Mouse (Mus musculus): Measurements from ENCODE around the gene Vps45. TPM values are rescaled to one million over a fixed set of nuclear protein-coding genes. Genes with fewer than 3 reads are reported as not detected.

Gene Vps45
- polyA plus RNA-seq, 2 experiments, result 6.6 to 9.0 TPM

GRCm38 (mm10) chr3:96087219-96087618 lies 29.0 kb upstream of the Vps45 start:
- peak in 1 of 3 experiments; percentile 55 for DNase-seq (ENCODE audit: low read depth in 3 of 3, low spot score in 3 of 3)
- H3K36me3 ChIP-seq (replicated peaks; ENCODE audit: control insufficient read depth, insufficient read depth, low read depth), result no peaks in the 10 kb centered on the region
- TF ChIP-seq EP300 (IDR thresholded peaks at IDR 0.05; ENCODE audit: low read depth) (no peak), CTCF (IDR thresholded peaks at IDR 0.05; ENCODE audit: low read depth) (no peak)
- no peaks in the 10 kb centered on the region; the same call in 1 of the 2 replicates for H3K27me3 ChIP-seq (ENCODE audit: control insufficient read depth, insufficient read depth, low read length)
- H3K27ac ChIP-seq, result no peak overlapping the region; the same call in 1 of the 2 replicates
- 32% methylated on average over 2 of the region's 2 CpGs for WGBS (ENCODE audit: insufficient replicate concordance)
- H3K9me3 ChIP-seq (ENCODE audit: control insufficient read depth, low read length), result no peaks in the 10 kb centered on the region; the same call in 1 of the 2 replicates
- peak; percentile 85 for ATAC-seq (ENCODE audit: insufficient read depth)
- no peak overlapping the region for H3K9ac ChIP-seq (replicated peaks)
- H3K4me3 ChIP-seq (ENCODE audit: insufficient read depth in 1 of 2, low read depth in 2 of 2, low read length in 2 of 2), result no peak overlapping the region
- H3K4me2 ChIP-seq (ENCODE audit: low read depth), result no peak overlapping the region; the same call in 1 of the 2 replicates
- H3K4me1 ChIP-seq (replicated peaks; ENCODE audit: control insufficient read depth in 2 of 2, insufficient read depth in 2 of 2, low read length in 1 of 2), result peaks cover 6 to 23% of the 10 kb centered on the region in 2 experiments

GRCm38 (mm10) chr3:96084146-96084755 lies 26.0 kb upstream of the Vps45 start:
- 83% methylated on average over 10 of the region's 10 CpGs for WGBS (ENCODE audit: insufficient replicate concordance)
- DNase-seq (ENCODE audit: low read depth in 3 of 3, low spot score in 3 of 3) (no peak), ATAC-seq (ENCODE audit: insufficient read depth) (no peak)
- Histone ChIP-seq H3K9me3 (ENCODE audit: control insufficient read depth, low read length) (no peaks in the 10 kb centered on the region; the same call in 1 of the 2 replicates), H3K27me3 (ENCODE audit: control insufficient read depth, insufficient read depth, low read length) (no peaks in the 10 kb centered on the region), H3K4me3 (ENCODE audit: insufficient read depth in 1 of 2, low read depth in 2 of 2, low read length in 2 of 2) (no peak overlapping the region), H3K36me3 (replicated peaks; ENCODE audit: control insufficient read depth, insufficient read depth, low read depth) (no peaks in the 10 kb centered on the region), H3K9ac (replicated peaks) (no peak overlapping the region), H3K27ac (no peak overlapping the region), H3K4me2 (ENCODE audit: low read depth) (no peak overlapping the region), H3K4me1 (replicated peaks; ENCODE audit: control insufficient read depth in 2 of 2, insufficient read depth in 2 of 2, low read length in 1 of 2) (peaks cover 6 to 29% of the 10 kb centered on the region in 2 experiments)
- no peak for TF ChIP-seq CTCF (IDR thresholded peaks at IDR 0.05; ENCODE audit: low read depth)
- TF ChIP-seq EP300 (IDR thresholded peaks at IDR 0.05; ENCODE audit: low read depth), result no peak

- H3K27me3 ChIP-seq (ENCODE audit: control insufficient read depth, insufficient read depth, low read length), result no peaks in the 10 kb centered on the region
- H3K4me2 ChIP-seq (ENCODE audit: low read depth), result peak overlapping the region; percentile 27; the same call in 1 of the 2 replicates
- 50% methylated on average over 15 of the region's 15 CpGs for WGBS (ENCODE audit: insufficient replicate concordance)
- H3K4me3 ChIP-seq (ENCODE audit: insufficient read depth in 1 of 2, low read depth in 2 of 2, low read length in 2 of 2), result no peak overlapping the region
- H3K4me1 ChIP-seq (replicated peaks; ENCODE audit: control insufficient read depth in 2 of 2, insufficient read depth in 2 of 2, low read length in 1 of 2), result peaks cover 3 to 25% of the 10 kb centered on the region in 2 experiments; a peak in 3 of 4 replicates
- TF ChIP-seq EP300 (IDR thresholded peaks at IDR 0.05; ENCODE audit: low read depth), result no peak
- no peak for TF ChIP-seq CTCF (IDR thresholded peaks at IDR 0.05; ENCODE audit: low read depth)
- DNase-seq (ENCODE audit: low read depth in 3 of 3, low spot score in 3 of 3) (no peak), ATAC-seq (ENCODE audit: insufficient read depth) (0 out of 2 replicates have a peak, but pooled peaks have one; percentile 16)
- no peaks in the 10 kb centered on the region for H3K36me3 ChIP-seq (replicated peaks; ENCODE audit: control insufficient read depth, insufficient read depth, low read depth)
- H3K27ac ChIP-seq, result no peak overlapping the region
- peak overlapping the region; percentile 27 for H3K9ac ChIP-seq (replicated peaks)
- H3K9me3 ChIP-seq (ENCODE audit: control insufficient read depth, low read length), result no peaks in the 10 kb centered on the region; the same call in 1 of the 2 replicates
Observed at GRCm38 (mm10) chr3:96082714-96083508, 24.6 kb upstream of the Vps45 start.

GRCm38 (mm10) chr3:96082100-96082499 lies 23.8 kb upstream of the Vps45 start:
- Histone ChIP-seq H3K27me3 (ENCODE audit: control insufficient read depth, insufficient read depth, low read length) (no peaks in the 10 kb centered on the region), H3K36me3 (replicated peaks; ENCODE audit: control insufficient read depth, insufficient read depth, low read depth) (no peaks in the 10 kb centered on the region), H3K9me3 (ENCODE audit: control insufficient read depth, low read length) (no peaks in the 10 kb centered on the region; the same call in 1 of the 2 replicates), H3K4me3 (ENCODE audit: insufficient read depth in 1 of 2, low read depth in 2 of 2, low read length in 2 of 2) (no peak overlapping the region), H3K9ac (replicated peaks) (no peak overlapping the region), H3K4me2 (ENCODE audit: low read depth) (peak overlapping the region; percentile 27; the same call in 1 of the 2 replicates), H3K4me1 (replicated peaks; ENCODE audit: control insufficient read depth in 2 of 2, insufficient read depth in 2 of 2, low read length in 1 of 2) (peaks cover 0 to 22% of the 10 kb centered on the region in 2 experiments; a peak in 3 of 4 replicates), H3K27ac (no peak overlapping the region)
- DNase-seq (ENCODE audit: low read depth in 3 of 3, low spot score in 3 of 3), result no peak
- ATAC-seq (ENCODE audit: insufficient read depth), result no peak
- TF ChIP-seq CTCF (IDR thresholded peaks at IDR 0.05; ENCODE audit: low read depth), result no peak
- TF ChIP-seq EP300 (IDR thresholded peaks at IDR 0.05; ENCODE audit: low read depth), result no peak
- WGBS (ENCODE audit: insufficient replicate concordance), result 73% methylated on average over 2 of the region's 2 CpGs

GRCm38 (mm10) chr3:96081650-96082049 lies 23.4 kb upstream of the Vps45 start:
- H3K9me3 ChIP-seq (ENCODE audit: control insufficient read depth, low read length), result no peaks in the 10 kb centered on the region; the same call in 1 of the 2 replicates
- no peaks in the 10 kb centered on the region for H3K36me3 ChIP-seq (replicated peaks; ENCODE audit: control insufficient read depth, insufficient read depth, low read depth)
- H3K4me3 ChIP-seq (ENCODE audit: insufficient read depth in 1 of 2, low read depth in 2 of 2, low read length in 2 of 2), result no peak overlapping the region
- peaks cover 0 to 19% of the 10 kb centered on the region in 2 experiments; a peak in 3 of 4 replicates for H3K4me1 ChIP-seq (replicated peaks; ENCODE audit: control insufficient read depth in 2 of 2, insufficient read depth in 2 of 2, low read length in 1 of 2)
- no peak for DNase-seq (ENCODE audit: low read depth in 3 of 3, low spot score in 3 of 3)
- no peak overlapping the region for H3K4me2 ChIP-seq (ENCODE audit: low read depth)
- peak; percentile 65; the same call in 1 of the 2 replicates for ATAC-seq (ENCODE audit: insufficient read depth)
- TF ChIP-seq EP300 (IDR thresholded peaks at IDR 0.05; ENCODE audit: low read depth) (peak; percentile 33), CTCF (IDR thresholded peaks at IDR 0.05; ENCODE audit: low read depth) (no peak)
- no peak overlapping the region for H3K9ac ChIP-seq (replicated peaks)
- WGBS (ENCODE audit: insufficient replicate concordance), result 54% methylated on average over 3 of the region's 4 CpGs
- no peaks in the 10 kb centered on the region for H3K27me3 ChIP-seq (ENCODE audit: control insufficient read depth, insufficient read depth, low read length)
- no peak overlapping the region for H3K27ac ChIP-seq

All from liver, embryonic 14.5 days (tissue).